Mouse (Mus musculus): ENCODE data around the gene Mis12. TPM values are rescaled to one million over a fixed set of nuclear protein-coding genes. Genes with fewer than 3 reads are reported as not detected.

Mis12 gene
- total and polyA plus RNA-seq, 2 experiments from 2014 or later: 7.6 to 12.7 TPM

DNA sequence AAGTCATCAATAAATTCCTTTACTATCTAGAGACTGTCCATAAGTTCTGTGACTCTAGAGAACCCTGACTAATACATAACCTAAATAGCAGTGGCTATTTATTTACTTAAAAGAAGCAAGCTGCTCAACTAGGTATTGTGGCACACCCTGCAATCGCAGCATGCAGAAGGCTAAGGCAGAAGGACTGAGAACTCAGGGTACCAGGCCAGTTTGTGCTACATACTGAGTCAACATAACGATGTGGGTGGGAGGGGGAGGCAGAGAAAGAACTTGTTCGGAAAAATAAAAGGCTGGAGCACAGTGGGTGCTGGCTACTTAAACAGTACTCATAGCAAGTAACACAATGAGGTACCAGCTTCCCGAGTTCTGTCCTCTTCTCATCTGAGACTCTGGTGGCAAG, 18.2 kb upstream of the Mis12 start:
- Histone ChIP-seq H3K36me3 (ENCODE audit: insufficient read depth, low read length) (peaks cover 30% of the 10 kb centered on the region), H3K27me3 (ENCODE audit: insufficient read depth, low read length) (no peaks in the 10 kb centered on the region), H3K4me1 (ENCODE audit: insufficient read depth, low read length) (peaks cover 9% of the 10 kb centered on the region; the same call in 1 of the 2 replicates), H3K4me3 (ENCODE audit: low read depth, low read length) (no peak overlapping the region), H3K9ac (replicated peaks; ENCODE audit: low read length, poor library complexity, severe bottlenecking) (no peak overlapping the region), H3K27ac (ENCODE audit: low read depth, low read length) (no peak overlapping the region), H3K9me3 (ENCODE audit: low read length) (no peaks in the 10 kb centered on the region), H3K4me2 (ENCODE audit: low read depth, low read length, poor library complexity, severe bottlenecking) (no peak overlapping the region)
- no peak for TF ChIP-seq CTCF (IDR thresholded peaks at IDR 0.05)
- 85% methylated on average over 4 of the region's 4 CpGs for WGBS
- no peak for DNase-seq (ENCODE audit: low spot score)
- no peak for ATAC-seq (ENCODE audit: low FRiP score)

- Histone ChIP-seq H3K4me1 (ENCODE audit: insufficient read depth, low read length) (peaks cover 9% of the 10 kb centered on the region; the same call in 1 of the 2 replicates), H3K9ac (replicated peaks; ENCODE audit: low read length, poor library complexity, severe bottlenecking) (peak overlapping the region; percentile 55), H3K36me3 (ENCODE audit: insufficient read depth, low read length) (peaks cover 19% of the 10 kb centered on the region), H3K27ac (ENCODE audit: low read depth, low read length) (peak overlapping the region; percentile 71), H3K4me3 (ENCODE audit: low read depth, low read length) (peak overlapping the region; percentile 71), H3K4me2 (ENCODE audit: low read depth, low read length, poor library complexity, severe bottlenecking) (peak overlapping the region; percentile 90), H3K9me3 (ENCODE audit: low read length) (no peaks in the 10 kb centered on the region), H3K27me3 (ENCODE audit: insufficient read depth, low read length) (no peaks in the 10 kb centered on the region)
- ATAC-seq (ENCODE audit: low FRiP score): peak; percentile 72
- DNase-seq (ENCODE audit: low spot score): peak; percentile 52
- no peak for TF ChIP-seq CTCF (IDR thresholded peaks at IDR 0.05)
- WGBS: under 1% methylated on average over 48 of the region's 49 CpGs
These were observed 15.6 kb upstream of the Mis12 start for GRCm38 (mm10) chr11:71003611-71004315.

- Histone ChIP-seq H3K4me1 (ENCODE audit: insufficient read depth, low read length) (peaks cover 9% of the 10 kb centered on the region; the same call in 1 of the 2 replicates), H3K4me2 (ENCODE audit: low read depth, low read length, poor library complexity, severe bottlenecking) (peak within 1 kb of the TSS; percentile 90), H3K9ac (replicated peaks; ENCODE audit: low read length, poor library complexity, severe bottlenecking) (peak within 1 kb of the TSS; percentile 55), H3K4me3 (ENCODE audit: low read depth, low read length) (peak within 1 kb of the TSS; percentile 71), H3K36me3 (ENCODE audit: insufficient read depth, low read length) (peaks cover 18% of the 10 kb centered on the region), H3K27ac (ENCODE audit: low read depth, low read length) (peak within 1 kb of the TSS; percentile 71), H3K27me3 (ENCODE audit: insufficient read depth, low read length) (no peaks in the 10 kb centered on the region), H3K9me3 (ENCODE audit: low read length) (no peaks in the 10 kb centered on the region)
- peak; percentile 97 for ATAC-seq (ENCODE audit: low FRiP score)
- WGBS: under 1% methylated on average over 35 of the region's 35 CpGs
- TF ChIP-seq CTCF (IDR thresholded peaks at IDR 0.05): peak; percentile 62
- peak; percentile 99 for DNase-seq (ENCODE audit: low spot score)
These were observed 15.1 kb upstream of the Mis12 start, which contains the start of gene Dhx33 for GRCm38 (mm10) chr11:71004316-71004773. TSS of gene Dhx33 (minus strand) at chr11:71004437.

DNA sequence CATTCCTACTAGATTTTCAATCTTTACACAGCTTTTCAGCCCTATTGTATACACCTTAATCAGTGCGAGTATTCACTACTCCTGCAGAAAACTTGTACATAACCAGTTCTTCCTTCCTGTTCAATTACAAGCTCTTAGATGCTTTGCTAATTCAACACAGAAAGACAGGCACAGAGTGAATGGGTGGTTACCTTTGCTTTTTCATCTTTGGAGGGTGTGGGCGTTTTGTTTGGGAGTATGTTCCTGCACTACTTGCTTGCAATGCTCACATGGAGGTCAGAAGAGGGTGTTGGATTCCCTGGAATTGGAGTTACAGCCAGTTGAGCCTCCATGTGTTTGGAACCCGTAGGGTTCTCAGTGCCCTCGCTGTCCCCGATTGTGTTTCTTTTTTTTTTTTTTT, 14.4 kb upstream of the Mis12 start:
- Histone ChIP-seq H3K4me1 (ENCODE audit: insufficient read depth, low read length) (peaks cover 9% of the 10 kb centered on the region; the same call in 1 of the 2 replicates), H3K27ac (ENCODE audit: low read depth, low read length) (no peak overlapping the region), H3K4me2 (ENCODE audit: low read depth, low read length, poor library complexity, severe bottlenecking) (peak overlapping the region; percentile 38), H3K9ac (replicated peaks; ENCODE audit: low read length, poor library complexity, severe bottlenecking) (0 out of 2 replicates have a peak overlapping the region, but pooled peaks have one; percentile 36), H3K27me3 (ENCODE audit: insufficient read depth, low read length) (no peaks in the 10 kb centered on the region), H3K9me3 (ENCODE audit: low read length) (no peaks in the 10 kb centered on the region), H3K4me3 (ENCODE audit: low read depth, low read length) (peak overlapping the region; percentile 71; the same call in 1 of the 2 replicates), H3K36me3 (ENCODE audit: insufficient read depth, low read length) (peaks cover 16% of the 10 kb centered on the region; the same call in 1 of the 2 replicates)
- no peak for ATAC-seq (ENCODE audit: low FRiP score)
- no peak for TF ChIP-seq CTCF (IDR thresholded peaks at IDR 0.05)
- no peak for DNase-seq (ENCODE audit: low spot score)
- WGBS: 52% methylated on average over 5 of the region's 5 CpGs

- DNase-seq (ENCODE audit: low spot score) (no peak), ATAC-seq (ENCODE audit: low FRiP score) (no peak)
- no peak overlapping the region for H3K4me3 ChIP-seq (ENCODE audit: low read depth, low read length)
- H3K4me1 ChIP-seq (ENCODE audit: insufficient read depth, low read length): peaks cover 9% of the 10 kb centered on the region; the same call in 1 of the 2 replicates
- no peak overlapping the region for H3K27ac ChIP-seq (ENCODE audit: low read depth, low read length)
- no peak overlapping the region for H3K4me2 ChIP-seq (ENCODE audit: low read depth, low read length, poor library complexity, severe bottlenecking)
- H3K36me3 ChIP-seq (ENCODE audit: insufficient read depth, low read length): peaks cover 14% of the 10 kb centered on the region
- 95% methylated on average over 6 of the region's 6 CpGs for WGBS
- H3K9me3 ChIP-seq (ENCODE audit: low read length): no peaks in the 10 kb centered on the region
- H3K27me3 ChIP-seq (ENCODE audit: insufficient read depth, low read length): no peaks in the 10 kb centered on the region
- H3K9ac ChIP-seq (replicated peaks; ENCODE audit: low read length, poor library complexity, severe bottlenecking): no peak overlapping the region
- TF ChIP-seq CTCF (IDR thresholded peaks at IDR 0.05): no peak
These were observed 12.4 kb upstream of the Mis12 start for GRCm38 (mm10) chr11:71007026-71007425.

DNA sequence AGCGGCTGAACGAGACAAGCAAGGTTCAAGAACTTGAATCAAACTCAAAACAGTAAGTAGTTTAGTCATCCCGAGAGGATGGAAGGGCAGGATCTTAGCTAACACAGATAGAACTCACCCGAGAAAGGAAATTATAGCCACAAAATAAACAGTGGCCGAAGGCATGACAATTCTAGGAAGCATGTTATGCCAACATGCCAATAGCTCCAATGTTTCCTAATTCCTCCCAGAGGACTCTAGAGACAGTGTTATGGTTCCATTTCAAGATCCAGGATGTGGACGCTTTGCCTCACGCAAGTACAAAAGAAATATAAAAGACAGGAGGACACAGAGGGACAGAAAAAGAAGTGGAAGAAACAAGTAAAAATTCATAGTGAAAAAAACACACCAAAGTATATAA, 11.6 kb upstream of the Mis12 start:
- no peak for TF ChIP-seq CTCF (IDR thresholded peaks at IDR 0.05)
- no peak overlapping the region for H3K4me2 ChIP-seq (ENCODE audit: low read depth, low read length, poor library complexity, severe bottlenecking)
- no peak overlapping the region for H3K27ac ChIP-seq (ENCODE audit: low read depth, low read length)
- DNase-seq (ENCODE audit: low spot score) (no peak), ATAC-seq (ENCODE audit: low FRiP score) (no peak)
- no peaks in the 10 kb centered on the region for H3K27me3 ChIP-seq (ENCODE audit: insufficient read depth, low read length)
- WGBS: 93% methylated on average over 7 of the region's 7 CpGs
- no peak overlapping the region for H3K4me3 ChIP-seq (ENCODE audit: low read depth, low read length)
- peaks cover 14% of the 10 kb centered on the region for H3K36me3 ChIP-seq (ENCODE audit: insufficient read depth, low read length)
- no peak overlapping the region for H3K9ac ChIP-seq (replicated peaks; ENCODE audit: low read length, poor library complexity, severe bottlenecking)
- peaks cover 5% of the 10 kb centered on the region; the same call in 1 of the 2 replicates for H3K4me1 ChIP-seq (ENCODE audit: insufficient read depth, low read length)
- no peaks in the 10 kb centered on the region for H3K9me3 ChIP-seq (ENCODE audit: low read length)

Data from midbrain, postnatal 0 days (tissue).